Mouse (Mus musculus): ENCODE results near the gene Mkrn2os. TPM values are rescaled to one million over a fixed set of nuclear protein-coding genes. Genes with fewer than 3 reads are reported as not detected.

The Mkrn2os gene
- polyA plus RNA-seq, 1 experiment from 2014 or later = 0.86 TPM

DNA sequence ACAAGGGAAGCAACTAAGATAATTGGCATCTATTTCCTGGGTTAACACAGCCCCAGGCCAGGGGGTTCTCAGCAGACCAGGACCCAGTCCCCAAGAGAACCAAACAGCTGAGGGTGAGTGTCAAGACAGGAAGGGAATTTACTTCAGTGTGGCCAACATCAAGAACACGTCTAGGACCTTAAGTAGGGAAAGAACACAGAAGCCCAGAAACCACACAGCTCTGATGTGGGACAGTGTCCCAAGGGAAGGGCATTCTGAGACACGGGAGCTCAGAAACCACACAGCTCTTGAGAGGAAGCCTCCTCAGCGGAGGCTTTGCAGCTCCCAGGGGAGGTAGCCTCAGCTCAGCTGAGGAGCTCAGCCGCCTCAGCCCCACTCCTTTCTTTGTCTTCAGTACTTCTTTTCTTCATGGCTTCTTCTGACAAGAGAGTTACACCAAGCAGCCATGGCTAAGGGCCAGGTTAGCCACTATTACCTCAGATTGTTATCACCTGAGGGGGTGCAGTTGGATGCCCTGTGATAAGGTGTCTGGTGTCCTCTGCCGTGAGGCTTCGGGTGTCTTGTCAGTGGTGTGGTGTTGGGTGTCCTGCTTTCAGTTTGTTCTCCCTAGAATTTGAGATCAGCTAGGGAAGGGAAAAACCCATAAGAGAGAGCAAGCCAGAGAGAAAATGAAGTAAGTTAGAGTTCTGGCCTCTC lies 8.8 kb downstream of the Mkrn2os start:
- Histone ChIP-seq H3K4me2 (no peak overlapping the region), H3K4me3 (ENCODE audit: low read depth, low read length) (no peak overlapping the region), H3K4me1 (ENCODE audit: insufficient read depth) (no peaks in the 10 kb centered on the region), H3K9me3 (ENCODE audit: low read depth, low read length) (no peaks in the 10 kb centered on the region), H3K27me3 (ENCODE audit: insufficient read depth, low read length) (no peaks in the 10 kb centered on the region), H3K27ac (ENCODE audit: low read depth) (no peak overlapping the region), H3K9ac (no peak overlapping the region), H3K36me3 (ENCODE audit: insufficient read depth) (peaks cover 11% of the 10 kb centered on the region)
- no peak for ATAC-seq (ENCODE audit: insufficient read depth)
- no peak for TF ChIP-seq CTCF (IDR thresholded peaks at IDR 0.05; ENCODE audit: low read depth)
- DNase-seq = no peak
- WGBS = 76% methylated on average over 6 of the region's 6 CpGs

DNA sequence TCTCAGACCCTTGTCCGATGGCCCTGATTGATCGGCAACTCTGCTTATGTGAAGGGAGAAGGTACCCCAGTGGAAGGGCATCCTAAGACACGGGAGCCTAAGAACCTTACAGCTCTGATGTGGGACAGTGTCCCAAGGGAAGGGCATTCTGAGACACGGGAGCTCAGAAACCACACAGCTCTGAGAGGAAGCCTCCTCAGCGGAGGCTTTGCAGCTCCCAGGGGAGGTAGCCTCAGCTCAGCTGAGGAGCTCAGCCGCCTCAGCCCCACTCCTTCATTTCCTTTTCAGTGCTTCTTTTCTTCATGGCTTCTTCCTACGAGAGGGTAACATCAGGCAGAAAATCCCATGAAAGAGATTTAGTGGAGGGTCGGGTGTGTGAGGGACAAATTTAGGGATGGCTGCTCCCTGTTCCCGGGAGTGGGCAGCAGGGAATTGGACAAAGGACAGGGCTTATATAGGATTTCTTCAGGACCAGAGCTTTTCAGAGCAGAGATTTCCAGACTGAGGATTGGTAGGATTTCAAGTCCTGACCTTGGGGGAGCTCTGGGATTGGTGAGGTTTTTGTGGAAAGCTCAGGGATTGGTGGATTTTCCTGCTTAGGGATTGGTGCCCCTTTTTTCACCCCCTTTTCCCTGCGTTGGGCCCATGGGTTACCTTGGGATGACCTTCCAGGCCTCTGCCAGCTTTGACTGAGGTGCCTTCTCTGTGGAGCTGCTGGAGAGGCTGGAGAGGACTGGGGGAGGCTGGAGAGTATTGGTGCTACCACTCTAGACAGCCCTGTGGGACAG lies 9.9 kb downstream of the Mkrn2os start:
- Histone ChIP-seq H3K27ac (ENCODE audit: low read depth) (no peak overlapping the region), H3K27me3 (ENCODE audit: insufficient read depth, low read length) (no peaks in the 10 kb centered on the region), H3K36me3 (ENCODE audit: insufficient read depth) (peaks cover 21% of the 10 kb centered on the region), H3K4me3 (ENCODE audit: low read depth, low read length) (no peak overlapping the region), H3K9me3 (ENCODE audit: low read depth, low read length) (no peaks in the 10 kb centered on the region), H3K4me2 (no peak overlapping the region), H3K9ac (no peak overlapping the region), H3K4me1 (ENCODE audit: insufficient read depth) (no peaks in the 10 kb centered on the region)
- DNase-seq = no peak
- TF ChIP-seq CTCF (IDR thresholded peaks at IDR 0.05; ENCODE audit: low read depth) = no peak
- 81% methylated on average over 10 of the region's 10 CpGs for WGBS
- no peak for ATAC-seq (ENCODE audit: insufficient read depth)

DNA sequence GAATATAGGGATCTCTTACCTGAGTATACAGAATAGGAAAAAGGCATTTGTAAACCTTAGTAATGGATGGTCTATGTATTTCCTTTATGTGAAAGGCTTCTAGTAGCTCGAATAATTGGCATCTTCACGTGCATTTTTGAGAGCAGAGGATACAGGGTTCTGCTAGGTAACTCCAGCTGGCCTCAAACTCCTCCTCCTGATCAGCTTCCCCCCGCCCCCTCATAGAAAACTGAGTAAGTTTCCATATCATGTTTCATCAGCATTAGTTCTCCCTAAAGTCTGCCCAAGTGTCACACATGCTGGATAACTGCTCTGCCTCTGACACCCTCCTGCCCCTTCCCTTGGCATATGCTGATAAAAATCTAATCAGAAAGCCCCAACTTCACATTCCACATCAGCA lies 11.6 kb downstream of the Mkrn2os start:
- DNase-seq (no peak), ATAC-seq (ENCODE audit: insufficient read depth) (no peak)
- Histone ChIP-seq H3K4me3 (ENCODE audit: low read depth, low read length) (no peak overlapping the region), H3K4me2 (no peak overlapping the region), H3K9ac (no peak overlapping the region), H3K9me3 (ENCODE audit: low read depth, low read length) (no peaks in the 10 kb centered on the region), H3K36me3 (ENCODE audit: insufficient read depth) (peaks cover 38% of the 10 kb centered on the region), H3K4me1 (ENCODE audit: insufficient read depth) (no peaks in the 10 kb centered on the region), H3K27ac (ENCODE audit: low read depth) (no peak overlapping the region), H3K27me3 (ENCODE audit: insufficient read depth, low read length) (no peaks in the 10 kb centered on the region)
- TF ChIP-seq CTCF (IDR thresholded peaks at IDR 0.05; ENCODE audit: low read depth) = no peak
- WGBS = 76% methylated on average over 3 of the region's 3 CpGs

DNA sequence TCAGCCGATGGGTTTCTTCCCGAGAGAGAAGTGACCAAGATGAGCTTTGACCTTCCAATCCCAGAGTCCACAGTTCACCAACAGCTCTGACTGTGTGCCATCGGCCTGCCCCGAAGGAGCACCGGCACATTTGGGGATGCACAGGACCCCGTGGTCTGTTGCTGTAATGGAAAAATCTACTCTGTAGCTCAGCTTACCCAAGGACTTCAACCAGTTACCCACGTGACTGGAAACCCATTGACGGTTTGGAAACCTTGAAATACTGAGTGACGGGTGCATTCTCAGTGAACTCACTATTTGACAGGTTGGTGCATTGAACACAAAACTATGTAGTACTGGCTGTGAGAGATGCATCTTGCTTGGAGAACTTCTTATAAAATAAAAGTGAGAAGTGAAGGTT lies 14.4 kb downstream of the Mkrn2os start:
- Histone ChIP-seq H3K36me3 (ENCODE audit: insufficient read depth) (peaks cover 57% of the 10 kb centered on the region), H3K4me2 (no peak overlapping the region), H3K9me3 (ENCODE audit: low read depth, low read length) (no peaks in the 10 kb centered on the region), H3K27ac (ENCODE audit: low read depth) (no peak overlapping the region), H3K4me3 (ENCODE audit: low read depth, low read length) (no peak overlapping the region), H3K27me3 (ENCODE audit: insufficient read depth, low read length) (no peaks in the 10 kb centered on the region), H3K4me1 (ENCODE audit: insufficient read depth) (no peaks in the 10 kb centered on the region), H3K9ac (no peak overlapping the region)
- ATAC-seq (ENCODE audit: insufficient read depth) = no peak
- WGBS = 95% methylated on average over 9 of the region's 9 CpGs
- TF ChIP-seq CTCF (IDR thresholded peaks at IDR 0.05; ENCODE audit: low read depth) = no peak
- DNase-seq = no peak

DNA sequence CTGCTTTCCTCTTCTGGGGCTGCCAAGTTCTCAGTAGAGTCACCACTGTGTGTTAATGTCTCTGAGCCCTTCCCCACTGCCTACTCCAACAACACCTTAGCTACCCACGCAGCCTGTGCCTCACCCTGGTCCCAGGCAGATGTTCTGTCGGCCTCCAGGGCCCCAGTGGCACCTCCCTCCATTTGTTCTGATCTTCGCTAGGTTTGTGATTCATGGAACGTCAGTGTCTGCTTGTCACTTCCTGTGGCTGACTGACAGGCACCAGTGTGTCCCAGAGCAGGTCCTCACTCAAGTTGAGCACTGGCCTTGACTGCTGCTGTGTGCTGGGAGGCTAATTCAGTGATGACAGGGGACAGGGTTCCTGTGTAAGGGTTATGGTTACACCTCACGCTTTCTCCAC lies 15.0 kb downstream of the Mkrn2os start:
- 82% methylated on average over 5 of the region's 5 CpGs for WGBS
- Histone ChIP-seq H3K4me1 (ENCODE audit: insufficient read depth) (no peaks in the 10 kb centered on the region), H3K36me3 (ENCODE audit: insufficient read depth) (peaks cover 57% of the 10 kb centered on the region), H3K27me3 (ENCODE audit: insufficient read depth, low read length) (no peaks in the 10 kb centered on the region), H3K4me2 (no peak overlapping the region), H3K9me3 (ENCODE audit: low read depth, low read length) (no peaks in the 10 kb centered on the region), H3K9ac (no peak overlapping the region), H3K4me3 (ENCODE audit: low read depth, low read length) (no peak overlapping the region), H3K27ac (ENCODE audit: low read depth) (no peak overlapping the region)
- DNase-seq = no peak
- TF ChIP-seq CTCF (IDR thresholded peaks at IDR 0.05; ENCODE audit: low read depth) = no peak
- ATAC-seq (ENCODE audit: insufficient read depth) = no peak

DNA sequence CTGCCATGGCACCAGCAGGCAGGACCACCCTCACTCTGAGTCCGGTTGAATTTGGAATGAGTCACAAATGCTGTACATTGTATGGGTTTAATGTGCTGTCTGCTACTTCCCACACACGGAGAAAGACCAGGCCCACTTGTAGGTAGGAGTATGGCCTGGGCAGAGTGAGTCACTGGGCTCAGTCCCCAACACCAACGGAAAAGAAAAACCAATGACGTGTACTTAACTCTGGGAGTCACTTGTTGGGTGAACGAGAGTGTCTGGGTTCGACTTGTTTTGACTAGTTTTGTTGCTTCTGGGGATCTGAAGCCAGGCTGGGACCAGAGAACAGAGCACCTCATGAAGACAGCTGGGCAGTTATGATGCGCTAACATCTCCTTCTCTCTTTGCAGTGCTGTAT lies 18.2 kb downstream of the Mkrn2os start:
- H3K9ac ChIP-seq = no peak overlapping the region
- H3K36me3 ChIP-seq (ENCODE audit: insufficient read depth) = peaks cover 72% of the 10 kb centered on the region
- DNase-seq (no peak), ATAC-seq (ENCODE audit: insufficient read depth) (no peak)
- no peak overlapping the region for H3K4me2 ChIP-seq
- H3K4me1 ChIP-seq (ENCODE audit: insufficient read depth) = no peaks in the 10 kb centered on the region
- H3K9me3 ChIP-seq (ENCODE audit: low read depth, low read length) = no peaks in the 10 kb centered on the region
- no peak overlapping the region for H3K27ac ChIP-seq (ENCODE audit: low read depth)
- H3K4me3 ChIP-seq (ENCODE audit: low read depth, low read length) = no peak overlapping the region
- 91% methylated on average over 7 of the region's 7 CpGs for WGBS
- TF ChIP-seq CTCF (IDR thresholded peaks at IDR 0.05; ENCODE audit: low read depth) = no peak
- H3K27me3 ChIP-seq (ENCODE audit: insufficient read depth, low read length) = no peaks in the 10 kb centered on the region

DNA sequence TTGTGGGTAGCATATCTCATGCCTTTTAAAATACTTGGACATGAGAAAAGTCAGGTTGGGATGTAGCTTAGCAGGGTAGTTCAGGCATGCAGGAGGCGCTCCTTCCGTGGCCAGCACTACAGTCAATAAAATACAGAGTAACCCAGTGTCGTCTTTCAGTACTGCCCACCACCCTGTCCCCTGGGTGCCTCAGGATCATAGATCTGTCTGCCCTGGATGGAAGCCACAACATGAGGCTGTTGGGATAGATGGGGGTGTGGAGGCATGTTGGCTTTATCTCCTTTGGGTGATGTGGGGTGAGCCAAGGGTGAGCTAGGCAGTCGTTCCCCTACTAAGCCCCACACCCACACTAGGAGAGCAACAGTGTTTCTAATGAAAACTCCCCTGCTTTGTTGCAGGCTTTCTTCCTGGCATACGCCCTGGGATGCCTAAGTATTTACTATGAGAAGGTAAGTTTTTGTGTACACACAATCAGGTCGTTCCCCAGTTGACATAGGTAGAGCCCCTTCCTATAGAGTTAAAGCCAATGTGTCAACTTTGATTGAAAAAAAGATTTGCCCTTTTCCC lies 26.8 kb downstream of the Mkrn2os start:
- Histone ChIP-seq H3K36me3 (ENCODE audit: insufficient read depth) (peaks cover 55% of the 10 kb centered on the region; the same call in 1 of the 2 replicates), H3K27me3 (ENCODE audit: insufficient read depth, low read length) (no peaks in the 10 kb centered on the region), H3K4me2 (no peak overlapping the region), H3K4me1 (ENCODE audit: insufficient read depth) (no peaks in the 10 kb centered on the region), H3K27ac (ENCODE audit: low read depth) (no peak overlapping the region), H3K4me3 (ENCODE audit: low read depth, low read length) (no peak overlapping the region), H3K9me3 (ENCODE audit: low read depth, low read length) (no peaks in the 10 kb centered on the region), H3K9ac (no peak overlapping the region)
- 81% methylated on average over 6 of the region's 6 CpGs for WGBS
- TF ChIP-seq CTCF (IDR thresholded peaks at IDR 0.05; ENCODE audit: low read depth) = no peak
- DNase-seq (no peak), ATAC-seq (ENCODE audit: insufficient read depth) (no peak)
